Comparison of ENCODE assay signal across 18 mouse cellular contexts in genomic region chr17:50048209-50048608, GRCm38 (mm10).
DNase-seq lines count a peak whose midpoint lies in the region; ATAC-seq lines count a peak whose summit lies in the region.
"Had no signal": no experiment of that assay in that cellular context is flagged by ENCODE, and none has a peak within 500 bp of the region (broad histone marks: within the 10 kb centered on the region; RNA-seq: fewer than 3 reads in every experiment).

No protein-coding gene starts in this region.

- no peak overlapping the region for H3K4me2 ChIP-seq in forebrain, embryonic 15.5 days (replicated peaks)
- H3K4me2 ChIP-seq in forebrain, embryonic 11.5 days (ENCODE audit: low read depth, low read length, severe bottlenecking): no peak overlapping the region
- no peak overlapping the region for H3K4me2 ChIP-seq in midbrain, embryonic 11.5 days
- H3K4me2 ChIP-seq in hindbrain, embryonic 16.5 days (ENCODE audit: low read length): no peak overlapping the region
- H3K4me2 ChIP-seq in neural tube, embryonic 15.5 days: no peak overlapping the region
- H3K4me2 ChIP-seq: limb, embryonic 13.5 days; neural tube, embryonic 12.5 days had no signal

- peaks cover 7% of the 10 kb centered on the region for H3K4me1 ChIP-seq in forebrain, embryonic 15.5 days
- no peaks in the 10 kb centered on the region for H3K4me1 ChIP-seq in forebrain, embryonic 11.5 days (replicated peaks; ENCODE audit: control insufficient read depth, insufficient read depth, low read length)
- no peaks in the 10 kb centered on the region for H3K4me1 ChIP-seq in midbrain, embryonic 11.5 days (ENCODE audit: control insufficient read depth, insufficient read depth, low read length)
- 0 out of 2 replicates have a peak, but pooled peaks cover 5% of the 10 kb centered on the region for H3K4me1 ChIP-seq in midbrain, embryonic 10.5 days
- H3K4me1 ChIP-seq in hindbrain, embryonic 16.5 days (ENCODE audit: control insufficient read depth, insufficient read depth, low read depth, low read length): peaks cover 4% of the 10 kb centered on the region
- H3K4me1 ChIP-seq in neural tube, embryonic 15.5 days: peaks cover 13% of the 10 kb centered on the region
- H3K4me1 ChIP-seq: neural tube, embryonic 12.5 days had no signal

- H3K36me3 ChIP-seq in forebrain, embryonic 15.5 days: no peaks in the 10 kb centered on the region
- no peaks in the 10 kb centered on the region for H3K36me3 ChIP-seq in forebrain, embryonic 11.5 days (ENCODE audit: control insufficient read depth, insufficient read depth, low read length)
- H3K36me3 ChIP-seq in midbrain, embryonic 11.5 days (ENCODE audit: control insufficient read depth, insufficient read depth, low read length): no peaks in the 10 kb centered on the region
- H3K36me3 ChIP-seq in midbrain, embryonic 10.5 days: no peaks in the 10 kb centered on the region
- no peaks in the 10 kb centered on the region for H3K36me3 ChIP-seq in hindbrain, embryonic 16.5 days (ENCODE audit: control insufficient read depth, insufficient read depth, low read length)
- no peaks in the 10 kb centered on the region for H3K36me3 ChIP-seq in neural tube, embryonic 15.5 days
- H3K36me3 ChIP-seq: embryonic facial prominence, embryonic 10.5 days; limb, embryonic 13.5 days; neural tube, embryonic 12.5 days had no signal

- peak overlapping the region; percentile 37; the same call in 1 of the 2 replicates for H3K27ac ChIP-seq in forebrain, embryonic 15.5 days (replicated peaks)
- H3K27ac ChIP-seq in forebrain, embryonic 11.5 days (ENCODE audit: low read depth, low read length): no peak overlapping the region
- no peak overlapping the region for H3K27ac ChIP-seq in midbrain, embryonic 11.5 days (ENCODE audit: low read depth, low read length)
- no peak overlapping the region for H3K27ac ChIP-seq in midbrain, embryonic 10.5 days (replicated peaks)
- H3K27ac ChIP-seq in hindbrain, embryonic 16.5 days (ENCODE audit: low read depth, low read length): no peak overlapping the region
- H3K27ac ChIP-seq in neural tube, embryonic 15.5 days (replicated peaks): 0 out of 2 replicates have a peak overlapping the region, but pooled peaks have one; percentile 9
- H3K27ac ChIP-seq: embryonic facial prominence, embryonic 10.5 days; limb, embryonic 13.5 days; neural tube, embryonic 12.5 days had no signal

- H3K27me3 ChIP-seq in forebrain, embryonic 15.5 days: no peaks in the 10 kb centered on the region
- no peaks in the 10 kb centered on the region for H3K27me3 ChIP-seq in forebrain, embryonic 11.5 days (ENCODE audit: control insufficient read depth, insufficient read depth, low read length)
- no peaks in the 10 kb centered on the region for H3K27me3 ChIP-seq in midbrain, embryonic 11.5 days (ENCODE audit: control insufficient read depth, insufficient read depth, low read length)
- H3K27me3 ChIP-seq in midbrain, embryonic 10.5 days (ENCODE audit: low read depth, poor library complexity, severe bottlenecking): no peaks in the 10 kb centered on the region
- H3K27me3 ChIP-seq in hindbrain, embryonic 16.5 days (replicated peaks; ENCODE audit: control insufficient read depth, insufficient read depth, low read length): no peaks in the 10 kb centered on the region
- H3K27me3 ChIP-seq in neural tube, embryonic 15.5 days (replicated peaks): no peaks in the 10 kb centered on the region
- H3K27me3 ChIP-seq: limb, embryonic 13.5 days; neural tube, embryonic 12.5 days had no signal

- 71% methylated on average over 9 of the region's 9 CpGs for WGBS in forebrain, embryonic 15.5 days
- 85% methylated on average over 9 of the region's 9 CpGs for whole genome bisulfite sequencing in forebrain, embryonic 11.5 days
- WGBS in midbrain, embryonic 11.5 days: 84% methylated on average over 9 of the region's 9 CpGs
- WGBS in midbrain, embryonic 10.5 days: 86% methylated on average over 9 of the region's 9 CpGs
- WGBS in hindbrain, embryonic 16.5 days: 55% methylated on average over 9 of the region's 9 CpGs
- 37% methylated on average over 9 of the region's 9 CpGs for WGBS in neural tube, embryonic 15.5 days

- H3K9ac ChIP-seq in forebrain, embryonic 15.5 days (replicated peaks): no peak overlapping the region
- no peak overlapping the region for H3K9ac ChIP-seq in forebrain, embryonic 11.5 days (ENCODE audit: low read length)
- no peak overlapping the region for H3K9ac ChIP-seq in midbrain, embryonic 11.5 days (ENCODE audit: low read length)
- no peak overlapping the region for H3K9ac ChIP-seq in hindbrain, embryonic 16.5 days (ENCODE audit: low read depth, low read length)
- no peak overlapping the region for H3K9ac ChIP-seq in neural tube, embryonic 15.5 days (replicated peaks)
- H3K9ac ChIP-seq: limb, embryonic 13.5 days; liver, postnatal 0 days; neural tube, embryonic 12.5 days had no signal

- no peak for DNase-seq in forebrain, embryonic 11.5 days (ENCODE audit: low spot score)
- DNase-seq in midbrain, embryonic 11.5 days (ENCODE audit: low spot score, missing footprints): no peak
- no peak for DNase-seq in midbrain, embryonic 10.5 days (ENCODE audit: low spot score)
- no peak for DNase-seq in layer of hippocampus, adult 11-12 months (ENCODE audit: low spot score)
- DNase-seq: cerebellum, adult 11 months; cerebellum, postnatal 25 days; liver, postnatal 0 days; retina, postnatal 1 day; thymus, adult 2 months had no signal

- no peak overlapping the region for H3K4me3 ChIP-seq in forebrain, embryonic 15.5 days
- no peak overlapping the region for H3K4me3 ChIP-seq in forebrain, embryonic 11.5 days (ENCODE audit: low read depth, low read length)
- no peak overlapping the region for H3K4me3 ChIP-seq in midbrain, embryonic 11.5 days (ENCODE audit: low read depth, low read length)
- H3K4me3 ChIP-seq in midbrain, embryonic 10.5 days: no peak overlapping the region
- no peak overlapping the region for H3K4me3 ChIP-seq in hindbrain, embryonic 16.5 days (ENCODE audit: low read length)
- H3K4me3 ChIP-seq in neural tube, embryonic 15.5 days (replicated peaks): no peak overlapping the region
- H3K4me3 ChIP-seq: embryonic facial prominence, embryonic 10.5 days; limb, embryonic 13.5 days; neural tube, embryonic 12.5 days had no signal

- ATAC-seq in forebrain, embryonic 15.5 days (replicated peaks): 0 out of 2 replicates have a peak, but pooled peaks have one; percentile 25
- no peak for ATAC-seq in forebrain, embryonic 11.5 days (replicated peaks; ENCODE audit: low FRiP score)
- ATAC-seq in midbrain, embryonic 11.5 days (ENCODE audit: low FRiP score): peak; percentile 40; the same call in 1 of the 2 replicates
- ATAC-seq in hindbrain, embryonic 16.5 days: peak; percentile 51
- ATAC-seq in neural tube, embryonic 15.5 days (ENCODE audit: low FRiP score): no peak
- no peak for ATAC-seq in cerebellum, adult (ENCODE audit: insufficient number of reproducible peaks, low FRiP score, low TSS enrichment)
- ATAC-seq: activated CD4-positive, CD25-positive, alpha-beta regulatory T cell, adult 4 months; inflammation-experienced regulatory T-cells, adult 6 months; liver, postnatal 0 days had no signal

- no peaks in the 10 kb centered on the region for H3K9me3 ChIP-seq in forebrain, embryonic 15.5 days
- H3K9me3 ChIP-seq in forebrain, embryonic 11.5 days (ENCODE audit: control insufficient read depth, low read length): no peaks in the 10 kb centered on the region
- no peaks in the 10 kb centered on the region for H3K9me3 ChIP-seq in midbrain, embryonic 11.5 days (ENCODE audit: control insufficient read depth, low read length)
- no peaks in the 10 kb centered on the region for H3K9me3 ChIP-seq in midbrain, embryonic 10.5 days (replicated peaks)
- H3K9me3 ChIP-seq in hindbrain, embryonic 16.5 days (ENCODE audit: control insufficient read depth, low read length): no peaks in the 10 kb centered on the region
- no peaks in the 10 kb centered on the region for H3K9me3 ChIP-seq in neural tube, embryonic 15.5 days (replicated peaks)
- H3K9me3 ChIP-seq: embryonic facial prominence, embryonic 10.5 days; limb, embryonic 13.5 days; neural tube, embryonic 12.5 days had no signal

Comparison
In these comparisons a context has a peak if more than half of its experiments do, and no peak if none do; other contexts are left out.
1. ATAC-seq: peak in forebrain, embryonic 15.5 days (single experiment), midbrain, embryonic 11.5 days (single experiment) and hindbrain, embryonic 16.5 days (single experiment); none in forebrain, embryonic 11.5 days (single experiment), neural tube, embryonic 15.5 days (single experiment) and cerebellum, adult (single experiment).
2. H3K27ac ChIP-seq: peak in forebrain, embryonic 15.5 days (single experiment) and neural tube, embryonic 15.5 days (single experiment); none in forebrain, embryonic 11.5 days (single experiment), midbrain, embryonic 11.5 days (single experiment), midbrain, embryonic 10.5 days (single experiment) and hindbrain, embryonic 16.5 days (single experiment).